Comparison of ENCODE assay signal across 17 mouse cellular contexts in the genomic region with DNA sequence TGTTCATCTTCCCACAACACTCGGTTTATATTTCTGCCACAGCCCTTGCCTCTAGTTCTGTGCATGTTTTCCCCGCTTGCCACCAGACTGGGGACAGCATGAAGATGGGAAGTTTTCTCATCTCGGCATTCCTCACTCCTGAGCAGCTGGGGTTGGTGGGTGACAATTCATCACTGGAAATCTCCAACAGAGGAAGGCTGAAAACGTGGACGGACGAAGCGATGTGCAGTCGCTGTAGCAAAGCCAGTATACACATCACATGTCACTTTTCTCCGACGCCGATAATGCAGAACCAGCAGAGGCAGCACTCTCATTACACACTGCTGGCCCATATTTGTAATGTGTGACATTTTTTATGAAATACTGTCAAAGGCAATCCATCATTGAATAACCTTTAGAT. TPM values are rescaled to one million over a fixed set of nuclear protein-coding genes. Genes with fewer than 3 reads are reported as not detected.
"Had no signal": no experiment of that assay in that cellular context is flagged by ENCODE, and none has a peak within 500 bp of the region (broad histone marks: within the 10 kb centered on the region; RNA-seq: fewer than 3 reads in every experiment).

No protein-coding gene starts in this region.

- ATAC-seq: intestine, embryonic 15.5 days; midbrain, embryonic 13.5 days had no signal

- H3K36me3 ChIP-seq: intestine, embryonic 15.5 days; kidney, embryonic 15.5 days; limb, embryonic 13.5 days; midbrain, embryonic 13.5 days; neural tube, embryonic 15.5 days had no signal

- H3K9me3 ChIP-seq: intestine, embryonic 15.5 days; kidney, embryonic 15.5 days; limb, embryonic 13.5 days; midbrain, embryonic 13.5 days; neural tube, embryonic 15.5 days had no signal

- H3K4me1 ChIP-seq: limb, embryonic 13.5 days had no signal

- H3K27me3 ChIP-seq: midbrain, embryonic 13.5 days; neural tube, embryonic 15.5 days had no signal

- DNase-seq: kidney, adult 2 months; kidney, postnatal 14 days; left cerebral cortex, postnatal 4 days; lung, adult 18-20 months; lung, postnatal 14 days; right cerebral cortex, adult 18-20 months; right cerebral cortex, postnatal 4 days; spleen, adult 18-20 months; thymus, adult 18-20 months; thymus, postnatal 14 days had no signal

- H3K27ac ChIP-seq: intestine, embryonic 15.5 days; kidney, embryonic 15.5 days; limb, embryonic 13.5 days; liver, embryonic 14.5 days; midbrain, embryonic 13.5 days; neural tube, embryonic 15.5 days had no signal

- H3K9ac ChIP-seq: intestine, embryonic 15.5 days; kidney, embryonic 15.5 days; limb, embryonic 13.5 days; liver, embryonic 14.5 days; midbrain, embryonic 13.5 days; neural tube, embryonic 15.5 days had no signal

- H3K4me2 ChIP-seq: intestine, embryonic 15.5 days; kidney, embryonic 15.5 days; limb, embryonic 13.5 days; midbrain, embryonic 13.5 days; neural tube, embryonic 15.5 days had no signal

- H3K4me3 ChIP-seq: intestine, embryonic 15.5 days; kidney, embryonic 15.5 days; limb, embryonic 13.5 days; midbrain, embryonic 13.5 days; neural tube, embryonic 15.5 days had no signal

RNA-seq across cellular contexts. Expression of gene Tmem178, which starts 2.6 kb away (rescaled TPM):
- total RNA-seq: megakaryocyte-erythroid progenitor cell, adult 5-6 weeks had no signal
